Mouse (Mus musculus) heart, adult 8-10 months (tissue): ENCODE measurements around the gene Lbx2. TPM values are rescaled to one million over a fixed set of nuclear protein-coding genes. Genes with fewer than 3 reads are reported as not detected.

ENCODE experiments used
- DNase-seq: peaks from one replicate; pipeline ENCODE4 v3.0.0; 2022; ENCODE audit warnings: low spot score
- total RNA-seq, 4 experiments: library from RNA; stranded (reverse); gene quantifications; 2 replicates each; pipeline ENCODE4 v1.2.4; 2022

Lbx2 gene
- total RNA-seq, 4 experiments from 2014 or later = 0.90 to 2.9 (median 1.3) TPM

- DNase-seq = peak; percentile 78
Measured at GRCm38 (mm10) chr6:83108762-83109668, 22.8 kb downstream of the Lbx2 start, which contains the start of gene Mrpl53. TSS of gene Mrpl53 (plus strand) at chr6:83109040.

- no peak for DNase-seq
Measured at GRCm38 (mm10) chr6:83111510-83112136, 25.5 kb downstream of the Lbx2 start.

DNA sequence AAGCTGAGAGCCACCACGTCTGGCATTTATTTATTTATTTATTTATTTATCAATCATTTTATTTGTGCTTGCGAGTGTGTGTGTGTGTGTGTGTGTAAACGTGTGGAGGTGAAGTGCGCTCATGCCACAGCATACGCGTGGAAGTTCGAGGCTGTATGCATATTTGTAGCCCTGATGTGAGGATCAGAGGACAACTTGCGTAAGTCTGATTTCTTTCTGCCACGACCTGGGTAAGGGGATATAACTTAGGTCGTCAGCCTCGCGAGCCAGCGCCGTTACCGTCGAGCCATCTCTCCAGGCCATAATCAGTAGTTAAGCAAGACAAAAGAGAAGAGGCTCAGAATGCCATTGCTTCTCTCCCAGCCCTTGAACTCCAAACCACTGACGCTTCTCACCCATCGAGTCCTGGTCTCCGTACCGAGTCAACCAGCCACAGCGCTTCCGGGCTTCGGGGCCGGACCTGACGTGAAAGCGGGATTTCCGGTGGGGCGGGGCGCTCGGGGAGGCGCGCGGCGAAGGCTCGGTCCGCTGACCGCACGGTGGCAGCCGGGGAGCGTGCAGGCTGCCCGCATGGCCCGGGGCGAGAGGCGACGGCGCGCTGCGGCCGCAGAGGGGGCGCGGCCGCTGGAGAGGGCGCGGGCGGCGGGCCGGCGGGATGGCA is 29.0 kb downstream of the Lbx2 start, which contains the start of gene Mogs:
Gene Mogs (plus strand): TSS at position 486 of the 661 bp plus-strand sequence.
- DNase-seq = peak; percentile 95

GRCm38 (mm10) chr6:83115682-83116372 is 29.7 kb downstream of the Lbx2 start:
- no peak for DNase-seq

GRCm38 (mm10) chr6:83116373-83117164 is 30.4 kb downstream of the Lbx2 start:
- DNase-seq = no peak

GRCm38 (mm10) chr6:83117165-83117438 is 30.9 kb downstream of the Lbx2 start:
- no peak for DNase-seq

DNA sequence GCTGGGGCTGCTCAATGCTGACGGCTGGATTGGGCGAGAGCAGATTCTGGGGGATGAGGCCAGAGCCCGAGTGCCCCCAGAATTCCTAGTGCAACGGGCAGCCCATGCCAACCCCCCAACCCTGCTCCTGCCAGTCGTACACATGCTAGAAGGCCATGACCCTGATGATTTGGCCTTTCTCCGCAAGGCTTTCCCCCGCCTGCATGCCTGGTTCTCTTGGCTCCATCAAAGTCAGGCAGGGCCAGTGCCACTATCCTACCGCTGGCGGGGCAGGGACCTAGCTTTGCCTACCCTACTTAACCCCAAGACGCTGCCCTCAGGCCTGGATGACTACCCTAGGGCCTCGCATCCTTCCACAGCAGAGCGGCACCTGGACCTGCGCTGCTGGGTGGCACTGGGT is 31.4 kb downstream of the Lbx2 start:
- DNase-seq = no peak

DNA sequence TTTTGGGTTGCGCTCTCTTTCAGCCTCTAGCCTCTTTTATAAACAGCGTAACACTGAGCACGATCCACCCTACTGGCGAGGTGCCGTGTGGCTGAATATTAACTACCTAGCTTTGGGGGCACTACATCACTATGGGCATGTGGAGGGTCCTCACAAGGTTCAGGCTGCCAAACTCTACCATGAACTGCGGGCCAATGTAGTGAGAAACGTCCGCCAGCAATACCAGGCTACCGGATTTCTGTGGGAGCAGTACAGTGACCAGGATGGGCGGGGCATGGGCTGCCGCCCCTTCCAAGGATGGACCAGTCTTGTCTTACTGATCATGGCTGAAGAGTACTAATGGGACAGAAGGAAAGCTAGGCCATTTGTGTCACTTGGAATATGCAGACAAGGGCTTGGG is 32.2 kb downstream of the Lbx2 start:
- DNase-seq = no peak

DNA sequence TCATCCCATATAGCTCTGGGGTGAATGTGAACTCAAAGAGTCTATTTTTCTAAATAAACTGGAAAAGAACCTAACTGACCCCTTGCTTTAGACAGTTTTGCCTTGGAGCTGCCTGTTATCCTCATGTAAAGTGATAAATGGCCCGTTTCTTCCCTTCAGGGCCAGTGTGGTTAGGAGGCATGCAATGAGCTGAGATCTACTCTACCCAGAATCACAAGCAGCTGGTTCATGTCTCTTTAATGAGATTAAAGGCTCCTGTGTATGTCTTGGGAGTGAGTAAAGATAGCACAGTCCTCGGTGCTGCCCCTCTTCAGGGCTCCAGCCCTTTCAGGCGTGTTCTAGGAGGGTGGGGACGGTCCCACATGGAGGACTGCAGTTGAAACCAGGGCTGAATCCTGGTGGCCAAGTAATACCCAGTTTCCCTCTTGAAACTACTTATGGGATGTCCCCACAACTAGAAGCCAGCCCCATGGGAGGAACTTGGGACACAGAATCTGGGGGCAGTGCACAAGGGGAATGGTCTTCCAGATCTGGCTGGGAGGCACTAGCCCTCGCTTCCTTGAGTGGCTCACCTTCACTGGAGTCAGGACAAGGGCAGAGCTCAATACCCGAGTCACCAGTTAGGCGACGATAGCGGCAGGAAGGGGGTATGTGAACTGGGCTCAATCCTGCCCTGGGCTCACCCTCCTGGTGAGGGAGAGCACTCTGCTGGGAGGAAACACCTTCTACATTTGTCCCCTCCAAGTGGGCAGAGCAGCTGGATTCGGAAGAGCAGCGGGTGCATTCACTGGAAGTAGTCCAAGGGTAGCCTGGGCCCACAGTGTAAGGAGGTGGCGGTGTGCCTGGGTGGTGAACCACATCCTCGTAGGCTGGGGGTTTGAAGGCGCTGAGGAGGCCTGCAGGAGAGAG is 32.9 kb downstream of the Lbx2 start:
- DNase-seq = no peak

- no peak for DNase-seq
Measured at GRCm38 (mm10) chr6:83119734-83120051, 33.5 kb downstream of the Lbx2 start.

- DNase-seq = peak; percentile 99
Measured at GRCm38 (mm10) chr6:83120930-83121862, 35.0 kb downstream of the Lbx2 start, which contains the start of gene Wbp1. TSS of gene Wbp1 (minus strand) at chr6:83121559.

DNA sequence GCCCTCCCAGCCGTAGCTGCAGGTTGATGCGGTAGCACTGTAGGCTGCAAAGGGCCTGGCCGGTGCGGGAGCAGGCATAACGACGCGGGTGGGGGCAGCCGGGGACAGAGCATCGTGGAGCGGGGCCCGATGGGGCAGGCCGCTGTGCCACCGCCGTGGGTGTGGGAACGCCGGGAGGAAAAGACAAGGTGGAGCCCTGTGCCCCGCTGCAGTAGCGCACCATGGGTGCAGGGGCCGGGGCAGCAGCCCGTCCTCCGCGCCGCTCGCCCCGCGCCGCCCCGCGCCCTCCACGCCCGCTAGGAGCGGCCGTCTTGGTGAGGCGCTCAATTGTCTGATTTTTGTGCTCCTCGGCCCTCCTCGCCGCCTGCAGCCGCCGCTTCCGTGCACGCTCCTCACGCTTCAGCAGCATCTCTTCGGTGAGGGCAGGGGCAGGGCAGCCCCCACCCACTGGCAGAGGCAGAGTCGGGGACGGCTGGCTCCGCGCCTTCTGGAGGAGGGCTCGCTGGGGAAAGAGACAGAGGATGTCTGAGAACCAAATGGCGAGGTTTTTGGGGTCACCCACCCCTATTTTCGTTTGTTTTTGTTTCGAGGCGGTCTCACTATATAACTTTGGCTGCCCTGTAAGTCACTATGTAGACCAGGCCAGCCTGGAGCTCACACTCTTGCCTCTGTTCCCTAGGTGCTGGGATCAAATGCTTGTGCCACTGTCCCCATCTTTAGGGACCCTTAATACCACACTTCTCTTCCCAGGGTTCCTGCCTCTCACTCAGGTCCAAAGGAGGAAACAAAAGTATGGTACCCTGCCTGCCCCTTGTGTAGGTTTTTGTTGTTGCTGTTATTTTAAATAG is 35.9 kb downstream of the Lbx2 start:
- no peak for DNase-seq

DNA sequence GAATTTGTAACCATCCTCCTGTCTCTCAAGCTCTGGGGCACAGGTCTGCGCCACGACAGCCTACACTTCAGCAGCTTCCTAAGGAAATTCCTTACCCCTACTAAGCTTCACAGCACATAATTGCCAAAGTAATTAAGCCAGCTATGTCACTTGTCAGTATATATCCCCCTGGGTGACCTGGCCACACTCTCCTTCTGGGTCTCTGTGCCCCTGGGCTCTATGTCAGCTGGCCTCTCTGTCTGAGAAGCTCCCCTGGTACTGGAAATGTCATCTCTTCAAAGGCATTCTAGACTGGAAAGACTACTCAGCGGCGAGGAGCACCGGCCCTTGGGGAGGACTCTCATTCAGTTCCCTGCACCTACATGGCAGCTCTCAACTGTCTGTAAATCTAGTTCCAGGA is 36.8 kb downstream of the Lbx2 start:
- no peak for DNase-seq

DNA sequence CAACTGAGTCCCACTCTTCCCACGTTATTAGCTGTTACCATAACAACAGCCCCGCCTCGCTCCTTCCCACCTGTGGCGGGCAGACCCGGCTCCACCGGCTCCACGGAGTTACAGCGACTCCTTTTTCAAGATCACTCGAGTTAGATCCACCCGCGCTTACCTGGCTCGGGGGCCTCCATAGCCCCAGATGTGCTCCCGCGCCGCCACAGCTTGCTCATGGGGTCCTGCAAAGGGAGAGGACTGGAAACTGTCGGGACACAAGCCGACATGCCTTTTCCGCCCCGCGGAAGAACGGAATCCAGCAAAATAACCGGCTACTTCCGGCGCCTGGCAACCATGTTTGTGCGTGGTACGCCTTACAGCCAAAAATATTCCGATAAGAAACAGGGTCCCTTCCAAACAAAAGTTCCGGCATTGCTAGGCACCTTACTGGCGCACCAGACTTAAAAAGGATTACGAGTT is 38.7 kb downstream of the Lbx2 start:
- peak; percentile 93 for DNase-seq

DNA sequence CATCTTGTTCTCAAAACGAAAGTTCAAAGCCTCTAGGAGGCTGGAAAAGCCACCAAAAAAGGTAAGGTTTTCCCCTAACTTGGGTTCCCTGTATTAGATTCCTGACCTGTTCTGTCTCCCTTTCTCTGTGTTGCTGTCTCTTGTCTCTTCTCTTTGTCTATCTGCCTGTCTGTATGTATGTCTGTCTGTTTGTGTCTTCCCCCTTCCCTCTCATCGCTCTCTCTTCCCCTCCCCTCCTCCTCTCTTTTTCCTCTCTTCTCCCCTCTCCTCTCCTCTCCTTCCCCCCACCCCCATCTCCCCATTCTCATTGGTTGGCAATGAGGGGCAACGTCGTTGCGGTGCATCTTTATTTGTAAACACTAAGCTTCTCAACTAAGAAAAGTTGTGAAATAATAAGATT is 39.2 kb downstream of the Lbx2 start, which contains the start of gene Ino80b:
Gene Ino80b (minus strand): TSS at position 101 of the 400 bp plus-strand sequence.
- DNase-seq = no peak

DNA sequence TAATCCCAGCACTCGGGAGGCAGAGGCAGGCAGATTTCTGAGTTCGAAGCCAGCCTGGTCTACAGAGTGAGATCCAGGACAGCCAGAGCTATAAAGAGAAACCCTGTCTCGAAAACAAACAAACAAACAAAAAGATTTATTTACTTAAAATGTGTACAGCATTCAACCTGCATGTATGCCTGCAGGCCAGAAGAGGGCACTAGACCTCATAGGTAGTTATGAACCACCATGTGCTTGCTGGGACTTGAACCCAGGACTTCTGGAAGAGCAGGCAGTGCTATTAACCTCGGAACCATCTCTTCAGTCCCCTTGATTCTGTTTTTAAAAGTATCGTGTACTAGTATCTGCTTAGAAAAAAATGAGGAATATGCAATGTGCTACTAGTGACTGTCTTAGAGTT is 41.3 kb downstream of the Lbx2 start:
- DNase-seq = no peak

GRCm38 (mm10) chr6:83131469-83132034 is 45.4 kb downstream of the Lbx2 start:
- DNase-seq = no peak
